Mouse (Mus musculus): ENCODE results near the gene Ubp1.

Ubp1 gene

DNA sequence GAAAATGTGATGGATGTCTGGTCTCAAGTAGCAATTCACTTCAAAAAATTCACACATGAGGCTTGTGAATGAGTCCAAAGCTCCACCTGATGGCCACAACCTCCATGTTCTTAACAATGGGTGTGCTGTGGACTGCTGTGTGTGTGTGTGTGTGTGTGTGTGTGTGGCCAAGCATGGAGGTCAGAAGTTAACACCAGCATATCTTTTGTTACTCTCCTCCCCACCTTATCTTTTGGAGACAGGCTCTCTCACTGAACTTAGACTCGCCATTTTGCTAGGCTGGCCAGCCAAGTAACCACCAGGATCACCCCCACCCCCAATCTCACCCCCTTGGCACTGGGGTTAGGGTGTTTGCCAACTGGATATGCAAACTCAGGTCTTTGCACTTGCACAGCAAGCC is 83.3 kb downstream of the Ubp1 start:
- DNase-seq (ENCODE audit: low read depth, low spot score), result no peak

GRCm38 (mm10) chr9:114015724-114016123 is 85.0 kb downstream of the Ubp1 start:
- DNase-seq (ENCODE audit: low read depth, low spot score), result peak; percentile 62

GRCm38 (mm10) chr9:114016402-114016801 is 85.7 kb downstream of the Ubp1 start:
- no peak for DNase-seq (ENCODE audit: low read depth, low spot score)

GRCm38 (mm10) chr9:114019012-114019762 is 88.5 kb downstream of the Ubp1 start:
- no peak for DNase-seq (ENCODE audit: low read depth, low spot score)

DNA sequence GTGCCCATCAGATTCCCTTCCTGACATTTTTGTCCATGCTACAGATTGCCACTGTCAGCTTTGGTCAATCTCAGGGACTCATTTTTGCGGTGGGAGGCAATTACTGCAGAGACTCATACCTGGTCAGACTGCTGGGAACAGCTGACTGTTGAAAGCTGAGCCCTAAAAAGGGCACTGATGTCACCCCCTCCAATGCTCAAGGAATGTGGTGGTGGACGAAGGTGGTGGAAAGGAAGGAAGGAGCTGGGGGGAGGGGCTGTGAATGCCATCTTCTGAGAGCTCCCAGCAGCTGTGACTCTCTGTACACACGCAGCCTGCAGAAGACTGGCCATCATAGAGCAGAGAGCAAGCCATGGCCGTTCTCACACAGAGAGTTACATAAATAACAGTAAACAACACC is 91.4 kb downstream of the Ubp1 start:
- no peak for DNase-seq (ENCODE audit: low read depth, low spot score)

GRCm38 (mm10) chr9:114025182-114025581 is 94.4 kb downstream of the Ubp1 start:
- no peak for DNase-seq (ENCODE audit: low read depth, low spot score)

DNA sequence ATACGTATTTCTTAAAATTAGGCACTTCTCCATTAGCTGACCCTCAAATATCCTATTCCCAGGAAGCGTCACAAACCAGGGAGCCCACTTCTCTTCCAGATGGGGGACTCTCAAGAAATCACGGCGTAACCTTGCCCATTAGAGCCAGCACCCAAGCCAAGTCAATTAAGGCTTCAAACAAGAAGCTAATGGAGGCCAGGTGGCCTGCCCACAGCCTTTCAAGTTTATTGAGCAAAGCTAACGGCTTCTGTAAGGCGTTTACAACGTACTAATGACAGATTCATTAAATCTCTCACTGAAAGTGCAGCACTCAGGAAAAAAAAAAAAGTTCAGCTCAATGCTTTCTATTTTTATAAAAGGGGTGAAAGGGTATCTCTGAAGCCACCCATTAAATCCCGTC is 95.1 kb downstream of the Ubp1 start:
- no peak for DNase-seq (ENCODE audit: low read depth, low spot score)

DNA sequence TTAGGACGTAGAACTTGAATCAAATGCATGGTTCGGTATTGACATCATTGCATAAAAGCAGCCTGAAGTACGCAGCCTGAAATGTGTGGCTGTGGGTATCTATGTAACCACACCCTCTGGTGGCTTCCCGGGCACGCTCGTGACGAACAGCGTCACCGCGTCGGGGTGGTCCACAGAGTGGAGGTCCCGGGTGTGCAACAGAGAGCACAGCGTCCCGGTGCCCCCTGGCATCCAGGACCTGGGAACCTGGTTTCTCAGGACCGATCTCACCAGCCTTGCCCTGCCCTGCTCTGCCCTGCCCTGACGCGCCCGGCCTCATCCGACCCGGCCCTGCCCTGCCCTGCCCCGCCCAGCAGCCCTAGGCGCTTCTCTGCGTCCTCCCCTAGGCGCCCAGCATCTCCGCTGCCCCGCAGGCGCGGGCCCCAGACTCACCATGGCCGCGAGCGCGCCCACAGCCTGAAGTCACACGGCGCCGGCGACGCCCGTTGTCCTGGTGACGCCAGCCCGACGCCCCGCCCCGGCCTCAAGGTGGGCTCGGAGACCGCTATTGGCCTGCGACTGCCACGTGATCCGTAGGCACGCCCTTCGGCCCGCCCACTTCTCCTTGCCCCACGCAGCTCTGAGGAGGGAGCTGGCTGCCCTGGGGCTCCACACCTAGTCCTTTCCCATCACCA is 95.7 kb downstream of the Ubp1 start:
- peak; percentile 92 for DNase-seq (ENCODE audit: low read depth, low spot score)
